Mouse (Mus musculus) heart, postnatal 14 days (tissue): ENCODE results near the gene Cbfa2t3. TPM values are rescaled to one million over a fixed set of nuclear protein-coding genes. Genes with fewer than 3 reads are reported as not detected.

Experiments used
- DNase-seq, 2 experiments: peaks; one replicate each; pipeline ENCODE4 v3.0.0; 2021 to 2022
- intact Hi-C: fragments of 180-260 bp; cut with DNase I; formaldehyde crosslinking; loops from one replicate; pipeline ENCODE4 v1.15.1; 2025
- total RNA-seq, 2 experiments: library from RNA; stranded (reverse); gene quantifications; 2 replicates each; pipeline ENCODE4 v1.2.3; 2021

The Cbfa2t3 gene
- total RNA-seq, 2 experiments from 2014 or later = 22.1 to 25.3 TPM

GRCm38 (mm10) chr8:122670718-122671117 is 28.2 kb downstream of the Cbfa2t3 start:
- intact Hi-C loops = loop anchor here (10.0 kb wide), 1 partner anchor 166 kb away; no protein-coding TSS in a partner anchor
- no peak for DNase-seq

- intact Hi-C loops = loop anchor here (10.0 kb wide), 1 partner anchor 165 kb away; no protein-coding TSS in a partner anchor
- no peak for DNase-seq
These were observed 28.9 kb downstream of the Cbfa2t3 start for GRCm38 (mm10) chr8:122670001-122670400.

GRCm38 (mm10) chr8:122669370-122669769 is 29.5 kb downstream of the Cbfa2t3 start:
- intact Hi-C loops = no loop called here
- no peak for DNase-seq

GRCm38 (mm10) chr8:122667854-122668253 is 31.1 kb downstream of the Cbfa2t3 start:
- DNase-seq = no peak
- intact Hi-C loops = no loop called here

GRCm38 (mm10) chr8:122666827-122667226 is 32.1 kb downstream of the Cbfa2t3 start:
- intact Hi-C loops = no loop called here
- no peak for DNase-seq

- peak; percentile 57 to 61 for DNase-seq
- intact Hi-C loops = no loop called here
These were observed 32.6 kb downstream of the Cbfa2t3 start for GRCm38 (mm10) chr8:122666338-122666764.

GRCm38 (mm10) chr8:122665667-122666316 is 33.1 kb downstream of the Cbfa2t3 start:
- intact Hi-C loops = no loop called here
- peak; percentile 77 to 85 for DNase-seq

GRCm38 (mm10) chr8:122665221-122665620 is 33.7 kb downstream of the Cbfa2t3 start:
- DNase-seq = peak; percentile 78 to 80
- intact Hi-C loops = no loop called here

GRCm38 (mm10) chr8:122663670-122664069 is 35.2 kb downstream of the Cbfa2t3 start:
- DNase-seq = no peak
- intact Hi-C loops = no loop called here

GRCm38 (mm10) chr8:122663106-122663505 is 35.8 kb downstream of the Cbfa2t3 start:
- intact Hi-C loops = no loop called here
- DNase-seq = no peak

GRCm38 (mm10) chr8:122661894-122662293 is 37.0 kb downstream of the Cbfa2t3 start:
- no peak for DNase-seq
- intact Hi-C loops = no loop called here

GRCm38 (mm10) chr8:122661138-122661537 is 37.8 kb downstream of the Cbfa2t3 start:
- intact Hi-C loops = no loop called here
- DNase-seq = peak; percentile 79 to 86

- intact Hi-C loops = no loop called here
- no peak for DNase-seq
These were observed 38.9 kb downstream of the Cbfa2t3 start for GRCm38 (mm10) chr8:122660022-122660421.

GRCm38 (mm10) chr8:122658807-122659160 is 40.1 kb downstream of the Cbfa2t3 start:
- DNase-seq = no peak
- intact Hi-C loops = no loop called here

- no peak for DNase-seq
- intact Hi-C loops = no loop called here
These were observed 40.6 kb downstream of the Cbfa2t3 start for GRCm38 (mm10) chr8:122658149-122658806.

- intact Hi-C loops = no loop called here
- DNase-seq = peak; percentile 71 to 77
These were observed 42.6 kb downstream of the Cbfa2t3 start for GRCm38 (mm10) chr8:122656056-122656999.

- DNase-seq = peak; percentile 70 to 75
- intact Hi-C loops = no loop called here
These were observed 44.1 kb downstream of the Cbfa2t3 start for GRCm38 (mm10) chr8:122654768-122655167.

- intact Hi-C loops = no loop called here
- no peak for DNase-seq
These were observed 46.3 kb downstream of the Cbfa2t3 start for GRCm38 (mm10) chr8:122652643-122653042.

GRCm38 (mm10) chr8:122651326-122651921 is 47.5 kb downstream of the Cbfa2t3 start:
- intact Hi-C loops = no loop called here
- DNase-seq = peak; percentile 47 to 56

- no peak for DNase-seq
- intact Hi-C loops = no loop called here
These were observed 50.5 kb downstream of the Cbfa2t3 start for GRCm38 (mm10) chr8:122648192-122648970.
